Mouse (Mus musculus): ENCODE measurements around the gene Ccdc89. TPM values are rescaled to one million over a fixed set of nuclear protein-coding genes. Genes with fewer than 3 reads are reported as not detected.

Ccdc89 gene
- under 1 TPM in 4 of 26 experiments, not detected in 22; 0.25 to 0.92 (median 0.46) TPM for total RNA-seq (2018; cell fraction: chromatin; rRNA removed)
- total RNA-seq (2018; cell fraction: cytosol; rRNA removed), result under 1 TPM in 24 of 26 experiments, not detected in 2; 0.05 to 0.36 (median 0.18) TPM
- total RNA-seq (2018; cell fraction: nucleus; rRNA removed), result under 1 TPM in 4 of 26 experiments, not detected in 22; 0.22 to 0.61 (median 0.36) TPM
- 0.20 to 0.35 TPM in 2 of 3 replicates, not detected in the other for polyA plus RNA-seq (2018)

DNA sequence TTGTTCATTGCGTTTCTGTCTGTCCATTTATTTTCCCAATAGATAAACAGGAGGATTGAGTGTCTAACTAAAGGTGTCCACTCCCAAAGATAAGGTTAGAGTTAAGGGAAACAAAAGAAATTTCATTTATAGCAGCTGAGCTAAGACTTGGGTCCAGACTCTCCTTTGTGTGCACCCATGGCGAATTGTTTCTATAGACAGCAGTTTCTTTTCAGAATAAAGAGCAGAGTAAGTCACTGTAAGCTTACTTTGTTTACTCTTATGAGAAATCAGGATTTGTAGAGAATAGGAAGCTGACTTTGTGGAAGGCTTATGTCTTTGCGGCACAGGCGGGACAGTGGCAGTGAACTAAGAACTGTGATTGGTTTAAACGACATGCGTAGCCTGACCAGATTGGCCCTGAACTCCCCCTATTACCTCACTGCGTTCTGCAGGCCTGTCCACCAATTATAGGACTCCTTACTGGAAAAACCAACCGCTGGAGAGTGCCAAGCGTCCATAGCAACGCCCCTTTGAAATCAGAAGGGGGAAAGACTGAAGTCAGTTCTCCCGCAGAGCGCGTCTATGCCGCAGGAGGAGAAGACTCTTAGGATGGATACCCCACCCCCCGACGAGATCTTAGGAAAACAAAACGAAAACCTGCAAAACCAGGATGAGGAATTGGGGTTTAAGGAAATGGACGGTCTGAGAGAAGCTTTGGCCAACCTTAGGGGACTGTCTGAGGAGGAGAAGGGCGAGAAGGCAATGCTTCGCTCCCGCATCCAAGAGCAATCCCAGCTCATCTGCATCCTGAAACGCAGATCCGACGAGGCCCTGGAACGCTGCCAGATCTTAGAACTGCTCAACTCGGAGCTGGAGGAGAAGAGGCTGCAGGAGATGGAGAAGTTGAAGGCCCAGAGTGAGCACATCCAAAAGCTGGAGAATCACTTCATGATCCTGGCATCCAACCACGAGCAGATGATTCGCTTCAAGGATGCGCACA, at the start of gene Ccdc89:
Gene Ccdc89 (plus strand): TSS at position 558 of the 982 bp plus-strand sequence.
- H3K27ac ChIP-seq, result no peak within 1 kb of the TSS
- H3K36me3 ChIP-seq (ENCODE audit: inconsistent target), result no peaks in the 10 kb centered on the region
- peak within 1 kb of the TSS; percentile 15 for H3K4me3 ChIP-seq (ENCODE audit: inconsistent target)
- no peaks in the 10 kb centered on the region for H3K79me2 ChIP-seq (ENCODE audit: inconsistent target)
- 24% methylated on average over 29 of the region's 29 CpGs for WGBS (ENCODE audit: missing documents)

DNA sequence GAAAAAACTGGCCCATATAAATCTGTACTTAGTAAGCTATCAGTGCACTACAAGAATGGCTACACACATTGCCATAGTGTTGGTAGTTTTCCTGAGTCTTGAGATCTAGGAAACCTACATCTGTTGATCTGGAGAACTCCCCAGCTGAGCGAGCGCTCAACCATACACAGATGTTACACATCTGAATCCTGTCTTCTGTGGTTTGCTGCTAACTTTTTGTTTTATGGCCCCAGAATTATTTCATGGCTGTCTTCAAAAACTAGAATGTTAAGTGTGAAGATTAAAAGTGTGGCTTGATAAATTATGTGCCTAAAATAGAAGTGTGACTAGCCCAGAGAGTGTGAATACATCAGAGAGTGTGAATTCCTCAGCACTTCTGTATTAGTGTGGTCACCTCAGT, 42.0 kb upstream of the Ccdc89 start:
- H3K36me3 ChIP-seq (ENCODE audit: inconsistent target), result no peaks in the 10 kb centered on the region
- no peak overlapping the region for H3K4me3 ChIP-seq (ENCODE audit: inconsistent target)
- H3K79me2 ChIP-seq (ENCODE audit: inconsistent target), result no peaks in the 10 kb centered on the region
- H3K27ac ChIP-seq, result no peak overlapping the region
- 97% methylated on average over 2 of the region's 2 CpGs for WGBS (ENCODE audit: missing documents)

DNA sequence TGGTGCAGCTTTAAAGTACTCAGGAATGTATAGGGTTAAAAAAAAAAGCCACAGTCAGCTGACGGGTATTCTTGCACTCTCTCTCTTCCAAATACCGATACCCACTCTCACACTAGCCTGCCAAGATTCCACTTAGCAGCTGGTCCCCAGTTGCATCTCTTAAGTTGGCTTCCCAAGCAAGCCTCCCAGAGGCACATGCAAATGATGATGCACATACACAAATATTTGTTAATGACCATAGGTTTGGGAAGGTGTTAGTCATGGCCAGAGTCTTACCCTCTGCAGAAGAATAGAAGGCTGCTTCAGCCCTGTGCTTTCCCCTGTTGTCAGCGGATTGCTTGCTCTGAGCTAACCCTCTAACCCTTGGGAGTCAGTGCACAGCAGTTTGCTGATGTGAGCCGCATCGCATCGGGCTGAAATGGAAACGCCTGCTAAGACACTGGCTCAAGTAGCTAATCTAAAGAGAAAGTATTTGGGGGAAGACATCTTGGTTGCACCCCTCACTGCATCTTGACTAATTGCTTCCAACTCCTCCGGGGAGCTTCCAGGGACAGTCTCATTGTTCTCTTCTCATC, 39.4 kb upstream of the Ccdc89 start:
- no peak overlapping the region for H3K4me3 ChIP-seq (ENCODE audit: inconsistent target)

GRCm38 (mm10) chr7:90389765-90390164, 36.6 kb upstream of the Ccdc89 start:
- no peak overlapping the region for H3K27ac ChIP-seq
- WGBS (ENCODE audit: missing documents), result 85% methylated on average over 3 of the region's 3 CpGs
- H3K4me3 ChIP-seq (ENCODE audit: inconsistent target), result no peak overlapping the region
- no peaks in the 10 kb centered on the region for H3K79me2 ChIP-seq (ENCODE audit: inconsistent target)
- H3K36me3 ChIP-seq (ENCODE audit: inconsistent target), result no peaks in the 10 kb centered on the region

More for the DNA sequence above, 39.4 kb upstream of the Ccdc89 start:
- no peaks in the 10 kb centered on the region for H3K36me3 ChIP-seq (ENCODE audit: inconsistent target)
- WGBS (ENCODE audit: missing documents), result 38% methylated on average over 8 of the region's 8 CpGs
- no peaks in the 10 kb centered on the region for H3K79me2 ChIP-seq (ENCODE audit: inconsistent target)
- H3K27ac ChIP-seq, result no peak overlapping the region

- Histone ChIP-seq H3K79me2 (ENCODE audit: inconsistent target) (no peaks in the 10 kb centered on the region), H3K27ac (no peak overlapping the region), H3K4me3 (ENCODE audit: inconsistent target) (no peak overlapping the region), H3K36me3 (ENCODE audit: inconsistent target) (no peaks in the 10 kb centered on the region)
- WGBS (ENCODE audit: missing documents), result 84% methylated on average over 4 of the region's 4 CpGs
Measured at GRCm38 (mm10) chr7:90395073-90395472, 31.3 kb upstream of the Ccdc89 start.

GRCm38 (mm10) chr7:90395928-90396327, 30.4 kb upstream of the Ccdc89 start:
- 84% methylated on average over 5 of the region's 5 CpGs for WGBS (ENCODE audit: missing documents)
- Histone ChIP-seq H3K36me3 (ENCODE audit: inconsistent target) (no peaks in the 10 kb centered on the region), H3K4me3 (ENCODE audit: inconsistent target) (no peak overlapping the region), H3K27ac (no peak overlapping the region), H3K79me2 (ENCODE audit: inconsistent target) (no peaks in the 10 kb centered on the region)

GRCm38 (mm10) chr7:90409934-90410333, 16.4 kb upstream of the Ccdc89 start:
- Histone ChIP-seq H3K27ac (no peak overlapping the region), H3K79me2 (ENCODE audit: inconsistent target) (no peaks in the 10 kb centered on the region), H3K36me3 (ENCODE audit: inconsistent target) (no peaks in the 10 kb centered on the region), H3K4me3 (ENCODE audit: inconsistent target) (no peak overlapping the region)
- WGBS (ENCODE audit: missing documents), result 38% methylated on average over 3 of the region's 3 CpGs

DNA sequence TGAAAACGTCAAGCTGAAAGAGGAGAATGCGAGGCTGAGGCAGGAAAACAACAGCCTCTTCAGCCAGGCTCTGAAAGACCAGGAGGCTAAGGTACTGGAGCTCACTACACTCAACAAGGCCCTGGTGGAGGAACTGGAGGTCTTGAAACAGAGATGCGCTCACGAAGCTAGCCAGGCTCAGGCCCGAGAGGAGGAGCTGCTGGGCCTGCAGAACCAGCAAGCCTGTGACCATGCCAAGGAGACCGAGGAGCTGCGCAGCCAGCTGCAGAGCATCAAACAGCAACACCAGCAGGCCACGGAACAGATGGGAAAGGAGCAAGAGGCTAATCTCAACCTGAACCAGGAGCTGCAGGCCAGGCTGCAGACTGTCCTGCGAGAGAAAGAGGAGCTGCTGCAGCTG, 629 bp downstream of the Ccdc89 start:
- H3K4me3 ChIP-seq (ENCODE audit: inconsistent target), result peak overlapping the region; percentile 15; the same call in 1 of the 2 replicates
- H3K79me2 ChIP-seq (ENCODE audit: inconsistent target), result no peaks in the 10 kb centered on the region
- no peak overlapping the region for H3K27ac ChIP-seq

DNA sequence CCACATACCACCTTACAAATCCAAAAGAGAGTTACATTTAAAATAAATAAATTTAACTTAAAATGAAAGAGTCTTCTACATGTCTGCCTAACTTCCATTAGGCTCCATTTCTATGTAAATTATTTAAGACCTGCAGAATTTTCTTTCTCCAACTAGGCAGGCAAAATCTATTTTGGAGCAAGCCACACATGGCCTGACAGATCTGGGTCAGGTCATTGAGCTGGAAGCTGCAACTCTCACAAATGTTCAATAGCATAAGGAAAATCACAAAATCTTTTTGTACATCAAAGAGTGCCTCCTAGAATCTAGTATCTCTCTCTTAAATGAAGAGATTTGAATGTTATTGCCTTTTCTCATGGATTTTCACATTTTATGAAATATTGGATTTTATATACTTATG, 5.8 kb downstream of the Ccdc89 start:
- Histone ChIP-seq H3K79me2 (ENCODE audit: inconsistent target) (no peaks in the 10 kb centered on the region), H3K4me3 (ENCODE audit: inconsistent target) (no peak overlapping the region), H3K27ac (no peak overlapping the region), H3K36me3 (ENCODE audit: inconsistent target) (no peaks in the 10 kb centered on the region)

More for the DNA sequence above, 629 bp downstream of the Ccdc89 start:
- 80% methylated on average over 9 of the region's 9 CpGs for WGBS (ENCODE audit: missing documents)
- no peaks in the 10 kb centered on the region for H3K36me3 ChIP-seq (ENCODE audit: inconsistent target)

DNA sequence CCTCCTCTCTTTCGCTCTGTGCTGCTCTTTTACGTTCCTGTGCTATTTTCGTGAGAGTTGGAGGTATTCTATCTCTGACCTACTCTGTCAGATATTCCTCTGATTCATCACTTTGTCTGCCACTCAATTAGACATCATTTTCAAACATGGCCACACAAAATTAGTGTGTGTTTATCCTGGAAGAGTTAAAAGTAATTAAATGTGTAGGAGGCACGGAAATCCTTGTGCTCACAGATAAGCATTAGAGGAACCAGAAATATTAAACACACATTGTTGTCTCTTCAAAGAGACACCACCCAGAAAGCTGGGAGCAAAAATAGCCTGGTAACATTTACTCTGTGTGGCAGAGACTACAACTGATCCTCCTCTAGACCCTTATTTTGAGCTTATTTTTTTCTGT, 13.7 kb downstream of the Ccdc89 start:
- Histone ChIP-seq H3K4me3 (ENCODE audit: inconsistent target) (no peak overlapping the region), H3K27ac (no peak overlapping the region), H3K79me2 (ENCODE audit: inconsistent target) (peaks cover 16% of the 10 kb centered on the region), H3K36me3 (ENCODE audit: inconsistent target) (no peaks in the 10 kb centered on the region)
- 98% methylated on average over 4 of the region's 4 CpGs for whole genome bisulfite sequencing (ENCODE audit: missing documents)

GRCm38 (mm10) chr7:90442070-90442469, 15.7 kb downstream of the Ccdc89 start:
- Histone ChIP-seq H3K4me3 (ENCODE audit: inconsistent target) (peak overlapping the region; percentile 40), H3K79me2 (ENCODE audit: inconsistent target) (peaks cover 36% of the 10 kb centered on the region), H3K36me3 (ENCODE audit: inconsistent target) (0 out of 2 replicates have a peak, but pooled peaks cover 5% of the 10 kb centered on the region), H3K27ac (peak overlapping the region; percentile 45)
- WGBS (ENCODE audit: missing documents), result 3% methylated on average over 4 of the region's 4 CpGs

- H3K4me3 ChIP-seq (ENCODE audit: inconsistent target), result peak within 1 kb of the TSS; percentile 68
- peaks cover 9% of the 10 kb centered on the region; the same call in 1 of the 2 replicates for H3K36me3 ChIP-seq (ENCODE audit: inconsistent target)
- peak within 1 kb of the TSS; percentile 45 for H3K27ac ChIP-seq
- peaks cover 41% of the 10 kb centered on the region for H3K79me2 ChIP-seq (ENCODE audit: inconsistent target)
- 0% methylated on average over 52 of the region's 54 CpGs for WGBS (ENCODE audit: missing documents)
Measured at GRCm38 (mm10) chr7:90442518-90443080, 16.2 kb downstream of the Ccdc89 start, which contains the start of gene Crebzf. Crebzf (plus strand) TSS chr7:90442729.

DNA sequence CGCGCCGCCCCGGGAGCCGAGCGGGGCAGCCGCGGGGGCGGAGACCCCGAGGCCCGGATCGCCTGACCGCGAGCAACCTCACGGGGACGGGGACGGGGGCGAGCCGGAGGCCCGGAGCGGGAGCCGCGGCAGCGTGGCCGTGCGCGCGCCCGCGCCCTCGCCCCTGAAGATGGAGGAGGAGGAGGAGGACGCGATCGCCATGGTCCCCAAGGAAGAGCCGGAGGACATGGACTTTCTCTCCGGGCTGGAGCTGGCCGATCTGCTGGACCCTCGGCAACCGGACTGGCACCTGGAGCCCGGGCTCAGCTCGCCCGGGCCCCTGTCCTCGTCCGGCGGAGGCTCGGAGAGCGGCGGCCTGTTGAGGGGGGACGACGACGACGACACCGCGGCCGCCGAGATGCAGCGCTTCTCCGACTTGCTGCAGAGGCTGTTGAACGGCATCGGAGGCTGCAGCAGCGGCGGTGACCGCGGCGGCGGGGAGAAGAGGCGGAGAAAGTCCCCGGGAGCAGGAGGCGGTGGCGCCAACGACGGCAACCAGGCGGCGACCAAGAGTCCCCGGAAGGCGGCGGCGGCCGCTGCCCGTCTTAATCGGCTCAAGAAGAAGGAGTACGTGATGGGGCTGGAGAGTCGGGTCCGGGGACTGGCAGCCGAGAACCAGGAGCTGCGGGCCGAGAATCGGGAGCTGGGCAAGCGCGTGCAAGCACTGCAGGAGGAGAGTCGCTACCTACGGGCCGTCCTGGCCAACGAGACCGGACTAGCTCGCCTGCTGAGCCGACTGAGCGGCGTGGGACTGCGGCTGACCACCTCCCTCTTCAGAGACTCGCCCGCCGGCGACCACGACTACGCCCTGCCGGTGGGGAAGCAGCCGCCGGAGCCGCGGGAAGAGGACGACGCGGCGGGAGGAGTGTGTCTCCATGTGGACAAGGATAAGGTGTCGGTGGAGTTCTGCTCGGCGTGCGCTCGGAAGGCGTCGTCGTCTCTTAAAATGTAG, 17.0 kb downstream of the Ccdc89 start:
- peaks cover 17% of the 10 kb centered on the region; the same call in 1 of the 2 replicates for H3K36me3 ChIP-seq (ENCODE audit: inconsistent target)
- H3K27ac ChIP-seq, result peak overlapping the region; percentile 33
- H3K79me2 ChIP-seq (ENCODE audit: inconsistent target), result peaks cover 49% of the 10 kb centered on the region
- under 1% methylated on average over 114 of the region's 123 CpGs for WGBS (ENCODE audit: missing documents)
- H3K4me3 ChIP-seq (ENCODE audit: inconsistent target), result peak overlapping the region; percentile 68
